ENCODE assay signal across 12 mouse cellular contexts in the genomic region with DNA sequence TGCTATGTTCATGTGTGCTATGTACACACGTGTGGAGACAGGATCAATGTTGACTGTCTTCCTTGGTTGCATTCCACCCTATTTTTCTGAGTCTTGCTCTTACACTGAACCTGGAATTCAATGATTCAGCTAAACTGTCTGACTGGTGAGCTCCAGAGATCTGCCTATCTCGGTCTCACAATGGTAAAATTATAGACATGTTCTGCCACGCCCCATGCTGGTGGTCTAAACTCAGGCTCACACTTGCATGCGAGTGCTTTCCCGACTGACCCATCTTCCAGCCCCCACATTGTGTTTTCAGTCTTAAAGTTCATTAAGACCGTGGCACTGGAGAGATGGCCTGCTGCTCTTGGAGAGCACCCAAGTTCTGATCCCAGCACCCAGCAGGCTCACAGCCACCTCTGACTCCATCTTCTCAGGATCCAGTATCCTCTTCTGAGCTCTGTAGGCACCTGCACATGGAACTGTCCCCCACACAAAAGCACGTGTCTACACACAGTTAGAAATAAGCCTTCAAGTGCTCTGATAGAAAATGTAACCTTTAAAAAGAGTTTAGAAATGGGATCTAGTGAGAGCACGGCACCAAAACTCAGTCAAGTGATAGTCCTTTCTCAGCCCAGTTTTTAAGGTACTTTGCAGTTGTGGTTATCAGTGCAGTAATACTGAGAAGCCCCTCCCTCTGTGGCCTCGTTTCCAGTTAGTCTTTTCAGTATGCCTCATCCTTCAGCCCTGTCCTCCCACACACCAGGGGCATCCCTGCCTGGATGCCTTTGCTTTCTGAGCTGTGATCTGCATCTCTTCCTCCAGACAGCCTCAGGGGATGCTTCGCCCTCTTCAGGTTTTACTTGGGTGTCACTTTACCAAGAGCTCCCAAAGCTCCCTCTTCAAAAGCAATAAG. TPM values are rescaled to one million over a fixed set of nuclear protein-coding genes. Genes with fewer than 3 reads are reported as not detected.
A peak's percentile ranks its signal among the peaks of the same experiment; 100 is the strongest.
DNase-seq lines count a peak whose midpoint lies in the region; ATAC-seq and TF ChIP-seq lines count a peak whose summit lies in the region.
"Had no signal": no experiment of that assay in that cellular context is flagged by ENCODE, and none has a peak within 500 bp of the region (broad histone marks: within the 10 kb centered on the region; RNA-seq: fewer than 3 reads in every experiment).

No protein-coding gene starts in this region.

- in situ Hi-C loops in ES-E14 (cut with MboI; ENCODE audit: low sequenced_read_pairs in 2 of 2, unreplicated experiment in 2 of 2): no loop called here

- WGBS in kidney, embryonic 16.5 days: 62% methylated on average over 10 of the region's 10 CpGs
- WGBS in liver, embryonic 14.5 days (ENCODE audit: insufficient replicate concordance): 36% methylated on average over 10 of the region's 10 CpGs

- peak; percentile 34; the same call in 1 of the 2 replicates for TF ChIP-seq EP300 in liver, embryonic 14.5 days (IDR thresholded peaks at IDR 0.05; ENCODE audit: low read depth)

- peaks cover 24% of the 10 kb centered on the region for H3K36me3 ChIP-seq in kidney, embryonic 16.5 days (ENCODE audit: insufficient read depth, low read length)
- no peaks in the 10 kb centered on the region for H3K36me3 ChIP-seq in ES-E14 (ENCODE audit: control insufficient read depth, insufficient read depth, low read length, poor library complexity, severe bottlenecking)
- H3K36me3 ChIP-seq in liver, embryonic 14.5 days (replicated peaks; ENCODE audit: control insufficient read depth, insufficient read depth, low read depth): peaks cover 11% of the 10 kb centered on the region

- peak; percentile 88 for ATAC-seq in kidney, embryonic 16.5 days (ENCODE audit: low FRiP score, low TSS enrichment)
- ATAC-seq in liver, embryonic 14.5 days (ENCODE audit: insufficient read depth): peak; percentile 83
- ATAC-seq: lung, postnatal 0 days had no signal

- H3K27ac ChIP-seq in kidney, embryonic 16.5 days (ENCODE audit: low read length): no peak overlapping the region
- no peak overlapping the region for H3K27ac ChIP-seq in ES-E14 (ENCODE audit: insufficient read depth, low read depth, low read length, poor library complexity, severe bottlenecking)
- H3K27ac ChIP-seq in liver, embryonic 14.5 days: no peak overlapping the region
- H3K27ac ChIP-seq: heart, adult 2 months; midbrain, embryonic 10.5 days had no signal

- no peak overlapping the region for H3K9ac ChIP-seq in kidney, embryonic 16.5 days (replicated peaks; ENCODE audit: low read length)
- no peak overlapping the region for H3K9ac ChIP-seq in ES-E14 (ENCODE audit: insufficient read depth, low read depth, low read length, poor library complexity, severe bottlenecking)
- H3K9ac ChIP-seq in liver, embryonic 14.5 days (replicated peaks): no peak overlapping the region

- H3K27me3 ChIP-seq in kidney, embryonic 16.5 days (ENCODE audit: insufficient read depth, low read length): no peaks in the 10 kb centered on the region
- H3K27me3 ChIP-seq in liver, embryonic 14.5 days (ENCODE audit: control insufficient read depth, insufficient read depth, low read length): no peaks in the 10 kb centered on the region

- DNase-seq in kidney, adult 11 months: no peak
- DNase-seq in ES-E14 (ENCODE audit: low read depth, low spot score): peak; percentile 7
- peak; percentile 50 for DNase-seq in c-Kit-positive CD71-positive TER-119-negative erythroid progenitor cells, embryonic 14.5 days (ENCODE audit: low read depth)
- DNase-seq in liver, embryonic 14.5 days (ENCODE audit: low read depth in 3 of 3, low spot score in 3 of 3): peak; percentile 26 to 39 (median 35)
- no peak for DNase-seq in spleen, adult 18-20 months
- no peak for DNase-seq in embryo, embryonic 11 days
- DNase-seq: heart, adult 2 months; heart, postnatal 10 days had no signal

- H3K9me3 ChIP-seq in kidney, embryonic 16.5 days (ENCODE audit: low read length): no peaks in the 10 kb centered on the region
- H3K9me3 ChIP-seq in ES-E14 (ENCODE audit: control insufficient read depth, insufficient read depth, low read depth, low read length): no peaks in the 10 kb centered on the region
- H3K9me3 ChIP-seq in liver, embryonic 14.5 days (ENCODE audit: control insufficient read depth, low read length): no peaks in the 10 kb centered on the region
- H3K9me3 ChIP-seq: midbrain, embryonic 10.5 days had no signal

- no peak overlapping the region for H3K4me3 ChIP-seq in kidney, embryonic 16.5 days (ENCODE audit: low read length)
- no peak overlapping the region for H3K4me3 ChIP-seq in ES-E14 (ENCODE audit: insufficient read depth in 1 of 2, low read depth in 1 of 2, low read length in 2 of 2, poor library complexity in 1 of 2, severe bottlenecking in 1 of 2)
- no peak overlapping the region for H3K4me3 ChIP-seq in liver, embryonic 14.5 days (ENCODE audit: insufficient read depth in 1 of 2, low read depth in 2 of 2, low read length in 2 of 2)
- H3K4me3 ChIP-seq: heart, adult 2 months; midbrain, embryonic 10.5 days; myocyte had no signal

- peaks cover 4% of the 10 kb centered on the region; the same call in 1 of the 2 replicates for H3K4me1 ChIP-seq in kidney, embryonic 16.5 days (ENCODE audit: insufficient read depth, low read length)
- peaks cover 0 to 4% of the 10 kb centered on the region in 2 experiments; a peak in 1 of 4 replicates for H3K4me1 ChIP-seq in ES-E14 (ENCODE audit: control insufficient read depth in 2 of 2, insufficient read depth in 2 of 2, low read length in 2 of 2, poor library complexity in 1 of 2)
- H3K4me1 ChIP-seq in liver, embryonic 14.5 days (replicated peaks; ENCODE audit: control insufficient read depth in 2 of 2, insufficient read depth in 2 of 2, low read length in 1 of 2): peaks cover 5 to 15% of the 10 kb centered on the region in 2 experiments; a peak in 3 of 4 replicates
- H3K4me1 ChIP-seq: midbrain, embryonic 10.5 days had no signal

- no peak for TF ChIP-seq CTCF in liver, embryonic 14.5 days (IDR thresholded peaks at IDR 0.05; ENCODE audit: low read depth)

- H3K4me2 ChIP-seq in kidney, embryonic 16.5 days (replicated peaks; ENCODE audit: low read depth, low read length): no peak overlapping the region
- peak overlapping the region; percentile 3; the same call in 1 of the 2 replicates for H3K4me2 ChIP-seq in liver, embryonic 14.5 days (ENCODE audit: low read depth)

TF ChIP-seq in ES-E14, 5 proteins besides CTCF, POLR2A, EP300 and RAD21:
- TF ChIP-seq ZNF384 (IDR thresholded peaks at IDR 0.05; ENCODE audit: low read depth, low read length) (no peak), CHD2 (IDR thresholded peaks at IDR 0.05; ENCODE audit: low read depth, low read length) (no peak)
TF ChIP-seq in ES-E14: peak in this region for 0.

RNA-seq across cellular contexts. Expression of a gene that starts 37.4 kb away (rescaled TPM):
- polyA plus RNA-seq in kidney, embryonic 16.5 days (2015; fragmentation: Nextera tagmentation; extraction: Ambion mirVana): 3.0 and 3.5 TPM in 2 replicates
- 7.1 and 10.3 TPM in 2 replicates for total RNA-seq in ES-E14 (2012; rRNA removed)
- 3.7 and 3.9 TPM in 2 replicates for polyA plus RNA-seq in liver, embryonic 14.5 days (2012; rRNA removed)
- polyA plus RNA-seq in liver, embryonic 14.5 days (2014; fragmentation: Nextera tagmentation; extraction: Ambion mirVana): 2.7 and 3.1 TPM in 2 replicates

Comparison
In these comparisons a context has a peak if more than half of its experiments do, and no peak if none do; other contexts are left out.
1. DNase-seq: peak in ES-E14 (single experiment), c-Kit-positive CD71-positive TER-119-negative erythroid progenitor cells, embryonic 14.5 days (single experiment) and liver, embryonic 14.5 days (3 of 3); none in kidney, adult 11 months (single experiment), spleen, adult 18-20 months (0 of 2) and embryo, embryonic 11 days (single experiment).